Mouse (Mus musculus): ENCODE measurements around the gene Sema4b. TPM values are rescaled to one million over a fixed set of nuclear protein-coding genes. Genes with fewer than 3 reads are reported as not detected.

Sema4b gene
- polyA plus RNA-seq, 1 experiment from 2014 or later, result 19.7 TPM

DNA sequence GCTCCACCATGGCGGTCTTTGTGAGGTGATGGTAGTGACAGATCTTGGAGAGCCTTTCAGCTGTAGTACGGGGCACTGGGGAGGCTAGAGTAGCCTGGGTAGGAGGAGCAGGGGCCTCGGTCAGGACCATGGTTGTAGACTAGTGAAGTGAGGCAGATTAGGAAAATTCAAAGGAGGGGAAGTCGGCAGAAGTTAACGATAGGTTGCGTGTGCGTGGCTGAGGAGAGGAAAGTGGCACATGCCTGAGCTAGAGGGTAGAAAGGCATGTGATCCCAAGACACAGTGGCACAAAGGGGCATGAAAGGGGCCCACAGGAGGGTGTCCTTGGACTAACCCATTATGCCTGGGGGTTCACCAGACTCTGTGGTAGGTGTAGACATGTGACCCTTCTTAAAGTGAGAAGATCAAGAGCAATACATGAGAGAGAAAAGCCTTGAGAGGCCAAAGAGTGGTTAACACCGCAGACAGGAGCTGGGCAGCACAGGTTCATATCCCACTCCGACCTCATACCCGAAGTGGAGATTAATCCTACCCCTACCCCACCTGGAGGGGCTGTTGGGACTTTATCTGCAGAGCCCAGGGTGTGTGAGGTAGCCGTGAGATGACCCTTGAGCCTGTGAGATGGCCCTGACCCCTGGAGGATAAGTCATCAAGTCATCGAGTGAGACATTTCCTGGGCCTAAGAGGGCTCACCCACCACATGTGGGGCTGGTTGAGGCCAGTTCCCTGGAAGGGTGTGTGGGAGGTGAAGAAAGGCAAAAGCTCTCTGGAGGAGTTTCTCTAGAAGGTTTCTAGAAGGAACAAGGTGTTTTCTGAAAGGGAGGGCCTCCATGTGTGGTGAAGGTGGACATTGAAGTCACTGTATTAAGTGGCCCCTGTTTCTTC, 19.3 kb downstream of the Sema4b start:
- Histone ChIP-seq H3K9me3 (ENCODE audit: control insufficient read depth, low read length) (no peaks in the 10 kb centered on the region), H3K4me2 (replicated peaks) (no peak overlapping the region), H3K4me3 (replicated peaks; ENCODE audit: low read length) (no peak overlapping the region), H3K27ac (no peak overlapping the region), H3K4me1 (replicated peaks; ENCODE audit: control insufficient read depth, insufficient read depth, low read length) (peaks cover 56% of the 10 kb centered on the region), H3K27me3 (ENCODE audit: control insufficient read depth, insufficient read depth, low read length) (no peaks in the 10 kb centered on the region), H3K9ac (no peak overlapping the region), H3K36me3 (replicated peaks; ENCODE audit: control insufficient read depth, insufficient read depth) (no peaks in the 10 kb centered on the region)
- no peak for DNase-seq (ENCODE audit: low spot score)
- WGBS, result 90% methylated on average over 12 of the region's 12 CpGs
- no peak for ATAC-seq (ENCODE audit: low FRiP score)

DNA sequence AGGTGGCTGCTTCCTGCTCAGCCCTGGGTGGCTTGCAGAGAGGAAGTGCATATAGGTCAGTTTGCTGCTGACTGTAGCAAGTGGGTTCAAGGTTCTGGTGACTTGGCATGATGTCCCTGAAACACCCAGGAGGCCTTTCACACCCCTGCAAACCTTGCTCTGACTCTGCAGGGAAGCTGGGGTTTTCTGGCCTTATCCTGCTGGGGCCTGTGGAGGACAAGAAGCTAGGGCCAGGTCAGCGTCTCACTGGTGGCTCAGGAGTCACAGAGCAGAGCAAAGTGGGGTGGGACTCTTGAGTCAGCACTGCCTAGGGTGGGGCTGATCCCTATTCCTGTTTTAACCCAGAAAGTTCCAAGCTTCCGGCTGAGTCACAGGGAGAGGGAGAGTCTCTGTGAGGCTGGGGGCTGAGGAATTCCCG, 20.7 kb downstream of the Sema4b start:
- Histone ChIP-seq H3K9me3 (ENCODE audit: control insufficient read depth, low read length) (no peaks in the 10 kb centered on the region), H3K27me3 (ENCODE audit: control insufficient read depth, insufficient read depth, low read length) (no peaks in the 10 kb centered on the region), H3K27ac (no peak overlapping the region), H3K4me1 (replicated peaks; ENCODE audit: control insufficient read depth, insufficient read depth, low read length) (peaks cover 42% of the 10 kb centered on the region), H3K36me3 (replicated peaks; ENCODE audit: control insufficient read depth, insufficient read depth) (no peaks in the 10 kb centered on the region), H3K9ac (no peak overlapping the region), H3K4me2 (replicated peaks) (no peak overlapping the region), H3K4me3 (replicated peaks; ENCODE audit: low read length) (no peak overlapping the region)
- DNase-seq (ENCODE audit: low spot score) (no peak), ATAC-seq (ENCODE audit: low FRiP score) (no peak)
- WGBS, result 74% methylated on average over 3 of the region's 3 CpGs

DNA sequence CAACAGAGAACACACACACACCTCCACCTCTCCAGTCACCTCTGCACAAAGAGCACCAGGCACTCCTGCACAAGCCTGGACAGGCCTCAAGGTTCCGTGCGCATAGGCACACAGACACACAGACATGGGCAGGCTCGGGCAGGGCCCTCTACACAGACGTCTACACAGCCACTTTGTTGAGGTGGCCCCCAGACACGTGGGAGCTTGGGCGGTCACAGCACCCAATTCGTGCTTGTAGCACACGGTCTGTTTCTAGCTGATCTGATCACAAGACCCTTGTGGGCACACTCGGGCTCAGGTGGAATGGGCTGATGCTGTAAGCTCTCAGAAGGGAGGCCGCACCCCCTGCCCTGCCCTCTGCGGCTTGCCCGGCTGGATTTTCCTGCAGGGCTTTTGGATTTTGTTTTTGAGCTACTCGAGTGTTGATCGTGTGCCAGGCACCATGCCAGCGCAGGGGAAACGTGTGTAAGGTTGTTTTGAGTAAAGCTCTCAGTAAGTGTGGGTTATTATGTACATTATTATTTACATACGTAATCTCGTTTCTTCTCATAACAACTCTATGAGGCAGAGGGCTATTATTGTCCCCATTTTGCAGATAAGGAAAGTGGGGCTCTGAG, 21.5 kb downstream of the Sema4b start:
- ATAC-seq (ENCODE audit: low FRiP score), result no peak
- no peak for DNase-seq (ENCODE audit: low spot score)

DNA sequence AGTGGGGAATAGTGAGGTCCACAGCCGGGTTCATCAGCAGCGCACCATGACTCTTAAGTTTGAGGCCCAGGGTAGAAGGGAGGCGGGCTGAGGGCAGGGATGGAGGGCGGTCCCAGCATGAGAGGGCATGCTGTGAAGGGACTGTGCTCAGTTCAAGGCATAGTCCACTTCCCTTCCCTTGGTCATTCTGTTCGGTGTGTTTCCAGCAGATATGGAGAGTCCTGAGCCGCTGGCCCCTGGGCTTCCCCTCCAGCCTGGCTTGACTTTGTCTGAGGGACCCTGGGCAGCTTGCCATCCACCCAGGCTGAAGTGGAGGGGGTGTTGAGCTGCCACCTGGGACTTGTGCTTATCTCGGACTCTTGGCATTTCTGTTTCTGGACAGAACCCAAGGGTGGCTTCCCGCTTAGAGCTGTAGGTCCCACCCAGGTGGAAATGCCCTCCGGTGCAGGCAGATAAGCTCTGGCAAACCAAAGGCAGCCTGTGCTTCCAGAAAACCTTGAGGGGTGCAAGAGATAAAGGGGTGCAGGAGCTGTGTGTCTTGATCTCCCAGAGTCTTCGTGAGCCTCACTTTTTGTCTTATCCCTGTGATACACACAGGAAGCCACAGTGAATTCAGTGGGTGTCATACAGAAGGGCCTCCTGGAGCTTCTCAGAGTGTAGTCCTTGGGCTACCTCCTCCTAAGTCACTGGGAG, 22.2 kb downstream of the Sema4b start:
- no peak overlapping the region for H3K4me2 ChIP-seq (replicated peaks)
- H3K9me3 ChIP-seq (ENCODE audit: control insufficient read depth, low read length), result no peaks in the 10 kb centered on the region
- H3K27ac ChIP-seq, result no peak overlapping the region
- no peaks in the 10 kb centered on the region for H3K27me3 ChIP-seq (ENCODE audit: control insufficient read depth, insufficient read depth, low read length)
- ATAC-seq (ENCODE audit: low FRiP score) (no peak), DNase-seq (ENCODE audit: low spot score) (no peak)
- peaks cover 12% of the 10 kb centered on the region for H3K36me3 ChIP-seq (replicated peaks; ENCODE audit: control insufficient read depth, insufficient read depth)
- H3K9ac ChIP-seq, result no peak overlapping the region
- 84% methylated on average over 10 of the region's 10 CpGs for WGBS
- peaks cover 27% of the 10 kb centered on the region for H3K4me1 ChIP-seq (replicated peaks; ENCODE audit: control insufficient read depth, insufficient read depth, low read length)
- H3K4me3 ChIP-seq (replicated peaks; ENCODE audit: low read length), result no peak overlapping the region

More for the DNA sequence above, 21.5 kb downstream of the Sema4b start:
- Histone ChIP-seq H3K4me1 (replicated peaks; ENCODE audit: control insufficient read depth, insufficient read depth, low read length) (peaks cover 34% of the 10 kb centered on the region), H3K4me3 (replicated peaks; ENCODE audit: low read length) (no peak overlapping the region), H3K9ac (no peak overlapping the region), H3K36me3 (replicated peaks; ENCODE audit: control insufficient read depth, insufficient read depth) (peaks cover 5% of the 10 kb centered on the region), H3K4me2 (replicated peaks) (no peak overlapping the region), H3K9me3 (ENCODE audit: control insufficient read depth, low read length) (no peaks in the 10 kb centered on the region), H3K27me3 (ENCODE audit: control insufficient read depth, insufficient read depth, low read length) (no peaks in the 10 kb centered on the region), H3K27ac (no peak overlapping the region; the same call in 1 of the 2 replicates)
- 75% methylated on average over 18 of the region's 18 CpGs for WGBS

DNA sequence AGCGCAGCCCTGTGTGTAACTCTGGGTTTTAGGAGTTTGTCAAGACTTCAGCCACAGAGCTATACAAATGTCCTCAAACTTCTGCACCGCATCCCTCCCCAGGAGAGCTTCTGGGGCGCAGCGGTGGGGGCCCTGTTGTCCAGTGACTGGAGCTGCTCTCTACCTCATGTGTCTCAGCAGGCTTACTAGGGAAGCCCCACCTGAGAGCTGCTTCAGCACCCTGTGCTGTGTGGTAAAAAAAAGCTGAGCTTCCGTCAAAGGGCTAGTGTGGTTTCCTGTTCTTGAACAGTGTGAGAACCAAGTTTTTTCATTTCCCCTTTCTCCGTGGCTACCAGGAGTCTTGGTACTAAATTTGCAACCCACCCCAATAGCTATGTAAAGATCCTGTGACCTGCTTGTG, 23.0 kb downstream of the Sema4b start:
- H3K27ac ChIP-seq, result no peak overlapping the region
- H3K4me2 ChIP-seq (replicated peaks), result no peak overlapping the region
- H3K4me1 ChIP-seq (replicated peaks; ENCODE audit: control insufficient read depth, insufficient read depth, low read length), result peaks cover 27% of the 10 kb centered on the region
- DNase-seq (ENCODE audit: low spot score) (no peak), ATAC-seq (ENCODE audit: low FRiP score) (no peak)
- WGBS, result 81% methylated on average over 6 of the region's 6 CpGs
- H3K9me3 ChIP-seq (ENCODE audit: control insufficient read depth, low read length), result no peaks in the 10 kb centered on the region
- no peak overlapping the region for H3K4me3 ChIP-seq (replicated peaks; ENCODE audit: low read length)
- no peaks in the 10 kb centered on the region for H3K27me3 ChIP-seq (ENCODE audit: control insufficient read depth, insufficient read depth, low read length)
- H3K9ac ChIP-seq, result no peak overlapping the region
- peaks cover 20% of the 10 kb centered on the region for H3K36me3 ChIP-seq (replicated peaks; ENCODE audit: control insufficient read depth, insufficient read depth)

DNA sequence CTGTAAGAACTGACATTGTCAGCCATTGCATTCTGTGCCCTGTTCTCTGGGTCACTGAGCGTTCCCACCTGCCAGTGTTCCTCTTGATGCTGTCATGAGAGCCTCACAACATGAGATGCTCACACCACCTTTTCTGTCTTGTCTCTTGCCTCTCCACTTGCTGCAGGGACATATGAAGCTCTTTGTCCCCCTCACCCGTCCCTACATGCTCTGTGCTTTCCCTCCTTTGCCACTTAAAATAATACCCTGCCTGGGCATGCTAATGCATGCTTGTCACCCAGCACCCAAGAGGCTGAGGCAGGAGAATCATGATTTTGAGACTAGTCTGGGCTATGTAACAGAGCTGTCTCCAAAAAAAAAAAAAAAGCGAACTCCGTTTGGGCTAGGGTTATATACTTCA, 24.3 kb downstream of the Sema4b start:
- no peak for ATAC-seq (ENCODE audit: low FRiP score)
- H3K4me2 ChIP-seq (replicated peaks), result no peak overlapping the region
- WGBS, result 78% methylated on average over 4 of the region's 4 CpGs
- no peak overlapping the region for H3K27ac ChIP-seq
- H3K27me3 ChIP-seq (ENCODE audit: control insufficient read depth, insufficient read depth, low read length), result no peaks in the 10 kb centered on the region
- no peak for DNase-seq (ENCODE audit: low spot score)
- no peak overlapping the region; the same call in 1 of the 2 replicates for H3K9ac ChIP-seq
- H3K4me3 ChIP-seq (replicated peaks; ENCODE audit: low read length), result no peak overlapping the region
- peaks cover 27% of the 10 kb centered on the region for H3K4me1 ChIP-seq (replicated peaks; ENCODE audit: control insufficient read depth, insufficient read depth, low read length)
- peaks cover 26% of the 10 kb centered on the region for H3K36me3 ChIP-seq (replicated peaks; ENCODE audit: control insufficient read depth, insufficient read depth)
- no peaks in the 10 kb centered on the region for H3K9me3 ChIP-seq (ENCODE audit: control insufficient read depth, low read length)

DNA sequence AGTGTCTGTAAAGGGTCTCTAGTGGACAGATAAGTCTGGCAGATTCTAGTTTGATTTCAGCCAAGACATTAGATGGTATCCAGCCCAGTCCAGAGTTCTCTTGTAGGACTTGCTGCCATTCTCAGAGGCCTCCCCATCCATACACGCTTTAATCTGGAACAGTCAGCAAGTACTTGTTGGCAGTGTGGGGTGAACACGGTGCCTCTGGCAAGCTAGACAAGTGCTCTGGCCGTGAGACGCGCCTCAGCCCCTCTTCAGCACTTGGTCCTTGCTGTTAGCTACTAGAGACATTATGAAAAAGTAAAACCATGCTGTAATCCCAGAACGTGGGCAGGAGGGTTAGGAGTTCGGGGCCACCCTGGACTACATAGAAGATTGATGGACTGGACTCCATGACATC, 27.0 kb downstream of the Sema4b start:
- no peak overlapping the region for H3K27ac ChIP-seq
- WGBS, result 93% methylated on average over 7 of the region's 7 CpGs
- no peak overlapping the region for H3K4me3 ChIP-seq (replicated peaks; ENCODE audit: low read length)
- H3K36me3 ChIP-seq (replicated peaks; ENCODE audit: control insufficient read depth, insufficient read depth), result peaks cover 53% of the 10 kb centered on the region
- no peak overlapping the region for H3K4me2 ChIP-seq (replicated peaks)
- no peak overlapping the region for H3K9ac ChIP-seq
- no peaks in the 10 kb centered on the region for H3K27me3 ChIP-seq (ENCODE audit: control insufficient read depth, insufficient read depth, low read length)
- peaks cover 10% of the 10 kb centered on the region for H3K4me1 ChIP-seq (replicated peaks; ENCODE audit: control insufficient read depth, insufficient read depth, low read length)
- no peak for DNase-seq (ENCODE audit: low spot score)
- ATAC-seq (ENCODE audit: low FRiP score), result no peak
- no peaks in the 10 kb centered on the region for H3K9me3 ChIP-seq (ENCODE audit: control insufficient read depth, low read length)

DNA sequence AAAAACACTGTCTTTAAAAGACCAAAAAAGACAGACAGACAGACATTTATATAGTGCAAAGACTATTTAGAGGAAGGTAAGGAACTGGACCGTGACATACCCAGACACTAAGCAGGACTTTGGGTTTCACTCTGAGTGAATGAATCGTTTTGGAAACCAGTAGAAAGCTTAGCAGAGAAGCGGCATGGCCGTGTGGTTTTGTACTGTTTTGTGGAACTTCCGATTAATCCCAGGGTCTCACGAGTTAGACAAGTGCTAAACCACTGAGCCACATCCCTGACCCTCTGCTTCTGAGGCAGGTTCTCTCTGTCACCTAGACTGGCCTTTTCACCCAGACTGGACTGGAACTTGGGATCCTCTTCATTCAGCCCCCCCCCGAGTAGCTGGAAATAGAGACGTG, 27.8 kb downstream of the Sema4b start:
- H3K4me1 ChIP-seq (replicated peaks; ENCODE audit: control insufficient read depth, insufficient read depth, low read length), result 0 out of 2 replicates have a peak, but pooled peaks cover 3% of the 10 kb centered on the region
- H3K9me3 ChIP-seq (ENCODE audit: control insufficient read depth, low read length), result no peaks in the 10 kb centered on the region
- WGBS, result 82% methylated on average over 8 of the region's 8 CpGs
- ATAC-seq (ENCODE audit: low FRiP score) (no peak), DNase-seq (ENCODE audit: low spot score) (no peak)
- peaks cover 61% of the 10 kb centered on the region for H3K36me3 ChIP-seq (replicated peaks; ENCODE audit: control insufficient read depth, insufficient read depth)
- H3K27me3 ChIP-seq (ENCODE audit: control insufficient read depth, insufficient read depth, low read length), result no peaks in the 10 kb centered on the region
- no peak overlapping the region for H3K4me3 ChIP-seq (replicated peaks; ENCODE audit: low read length)
- H3K9ac ChIP-seq, result peak overlapping the region; percentile 32; the same call in 1 of the 2 replicates
- H3K27ac ChIP-seq, result no peak overlapping the region
- no peak overlapping the region for H3K4me2 ChIP-seq (replicated peaks)

DNA sequence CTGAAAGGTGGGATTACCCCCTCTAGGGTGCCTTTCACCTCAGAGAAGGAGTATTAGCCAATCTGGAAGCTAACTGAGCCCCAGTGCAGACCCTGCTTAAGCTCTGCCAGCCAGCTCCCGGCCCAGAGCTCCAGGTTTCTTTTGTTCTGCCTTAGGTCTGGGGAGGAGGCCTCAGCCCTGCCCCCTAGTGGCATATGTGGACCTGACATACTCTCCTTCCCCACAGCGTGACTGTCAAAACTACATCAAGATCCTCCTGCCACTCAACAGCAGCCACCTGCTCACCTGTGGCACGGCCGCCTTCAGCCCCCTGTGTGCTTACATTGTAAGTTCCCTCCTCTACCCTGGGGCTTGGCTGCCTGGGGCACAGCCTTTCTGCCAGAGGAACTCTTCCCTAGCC, 28.8 kb downstream of the Sema4b start:
- Histone ChIP-seq H3K9ac (peak overlapping the region; percentile 32; the same call in 1 of the 2 replicates), H3K36me3 (replicated peaks; ENCODE audit: control insufficient read depth, insufficient read depth) (peaks cover 70% of the 10 kb centered on the region), H3K27ac (peak overlapping the region; percentile 62), H3K27me3 (ENCODE audit: control insufficient read depth, insufficient read depth, low read length) (no peaks in the 10 kb centered on the region), H3K9me3 (ENCODE audit: control insufficient read depth, low read length) (no peaks in the 10 kb centered on the region), H3K4me1 (replicated peaks; ENCODE audit: control insufficient read depth, insufficient read depth, low read length) (no peaks in the 10 kb centered on the region), H3K4me3 (replicated peaks; ENCODE audit: low read length) (no peak overlapping the region), H3K4me2 (replicated peaks) (no peak overlapping the region)
- WGBS, result 22% methylated on average over 4 of the region's 4 CpGs
- DNase-seq (ENCODE audit: low spot score), result peak; percentile 83
- peak; percentile 84 for ATAC-seq (ENCODE audit: low FRiP score)
